Mouse (Mus musculus): ENCODE measurements around the gene Spag16. TPM values are rescaled to one million over a fixed set of nuclear protein-coding genes. Genes with fewer than 3 reads are reported as not detected.

The Spag16 gene
- total and polyA plus RNA-seq, 2 experiments from 2014 or later: 1.3 to 2.8 TPM

DNA sequence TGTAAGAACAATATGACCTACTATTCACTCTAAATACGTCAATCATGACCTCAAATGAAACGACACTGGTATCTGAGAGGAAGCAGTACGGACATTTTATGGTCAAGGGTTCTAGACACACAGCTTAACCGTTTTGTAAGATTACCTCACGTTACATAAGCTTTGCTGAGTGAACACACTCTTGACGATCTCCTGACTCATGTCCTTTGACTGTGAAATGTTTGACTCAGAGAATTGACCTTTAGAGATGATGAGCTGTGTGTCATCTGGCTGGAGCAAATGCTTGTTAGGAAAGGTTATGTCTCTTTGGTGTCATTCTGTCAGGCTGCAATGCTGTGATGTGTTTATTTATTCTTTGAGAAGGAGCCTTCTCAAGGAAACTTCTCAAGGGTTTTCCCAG, 252.0 kb downstream of the Spag16 start:
- Histone ChIP-seq H3K36me3 (ENCODE audit: insufficient read depth, low read length) (no peaks in the 10 kb centered on the region), H3K4me1 (ENCODE audit: insufficient read depth, low read length) (no peaks in the 10 kb centered on the region), H3K4me3 (ENCODE audit: low read length) (no peak overlapping the region), H3K4me2 (ENCODE audit: low read depth, low read length) (no peak overlapping the region), H3K9me3 (ENCODE audit: low read length) (no peaks in the 10 kb centered on the region), H3K27me3 (ENCODE audit: insufficient read depth, low read length) (no peaks in the 10 kb centered on the region), H3K27ac (no peak overlapping the region), H3K9ac (replicated peaks; ENCODE audit: low read length) (no peak overlapping the region)
- WGBS: 77% methylated on average over 6 of the region's 6 CpGs
- no peak for TF ChIP-seq CTCF (IDR thresholded peaks at IDR 0.05; ENCODE audit: low read depth)
- ATAC-seq (no peak), DNase-seq (ENCODE audit: low spot score) (no peak)

DNA sequence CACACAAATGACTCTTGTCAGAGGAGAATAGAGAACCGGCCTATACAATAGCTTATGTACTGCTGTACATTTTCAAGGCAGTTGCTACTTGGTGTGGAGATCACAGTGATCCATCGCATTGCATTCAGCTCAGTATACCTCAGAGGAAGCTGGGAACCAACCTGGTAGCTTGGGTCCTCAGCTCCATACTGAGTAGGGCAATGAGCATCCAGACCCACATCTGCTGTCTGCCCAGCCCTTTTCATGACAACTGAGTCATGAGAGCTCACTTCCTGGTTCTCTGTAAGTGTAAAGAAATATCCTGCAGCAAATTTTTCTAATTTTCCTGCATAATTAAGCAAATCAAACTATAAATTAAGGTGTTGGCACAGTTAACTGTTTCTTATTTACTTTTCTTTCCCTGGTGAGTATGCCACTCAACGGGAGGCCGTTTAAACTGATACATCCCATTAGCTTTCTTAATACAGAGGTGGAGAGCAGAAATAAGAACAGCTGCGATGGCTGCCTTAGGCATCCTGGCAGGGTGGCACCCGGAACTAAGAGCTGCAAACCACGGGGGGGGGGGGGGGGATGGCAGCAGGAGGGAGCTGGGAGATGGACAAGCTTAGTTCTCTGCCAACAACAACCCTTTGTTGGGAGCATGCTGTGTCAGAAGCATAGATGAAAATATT, 255.6 kb downstream of the Spag16 start:
- Histone ChIP-seq H3K4me1 (ENCODE audit: insufficient read depth, low read length) (no peaks in the 10 kb centered on the region), H3K9me3 (ENCODE audit: low read length) (no peaks in the 10 kb centered on the region), H3K27ac (no peak overlapping the region), H3K9ac (replicated peaks; ENCODE audit: low read length) (no peak overlapping the region), H3K4me3 (ENCODE audit: low read length) (no peak overlapping the region), H3K4me2 (ENCODE audit: low read depth, low read length) (no peak overlapping the region), H3K36me3 (ENCODE audit: insufficient read depth, low read length) (no peaks in the 10 kb centered on the region), H3K27me3 (ENCODE audit: insufficient read depth, low read length) (no peaks in the 10 kb centered on the region)
- no peak for ATAC-seq
- peak; percentile 14 for DNase-seq (ENCODE audit: low spot score)
- 38% methylated on average over 7 of the region's 7 CpGs for WGBS
- TF ChIP-seq CTCF (IDR thresholded peaks at IDR 0.05; ENCODE audit: low read depth): no peak

DNA sequence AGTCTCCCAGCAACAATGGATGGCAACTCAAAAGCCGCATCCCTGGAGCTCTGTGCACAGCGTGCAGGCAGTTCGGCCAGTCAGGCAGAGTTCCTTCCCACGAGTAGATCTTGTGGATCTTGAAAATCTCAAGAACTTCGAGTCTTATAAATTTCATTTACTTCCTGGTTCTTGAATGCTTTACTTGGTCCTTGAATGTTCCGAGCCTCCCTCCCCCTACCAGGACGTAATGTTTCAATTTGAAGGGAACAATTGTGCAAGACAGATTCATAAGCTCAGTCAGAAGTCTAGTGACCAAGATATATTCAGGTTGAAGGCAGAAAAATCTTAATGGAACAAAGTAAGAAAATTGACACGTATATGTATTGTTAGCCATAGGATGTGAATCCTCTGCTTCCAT, 277.9 kb downstream of the Spag16 start:
- Histone ChIP-seq H3K9me3 (ENCODE audit: low read length) (no peaks in the 10 kb centered on the region), H3K27ac (no peak overlapping the region), H3K27me3 (ENCODE audit: insufficient read depth, low read length) (no peaks in the 10 kb centered on the region), H3K9ac (replicated peaks; ENCODE audit: low read length) (no peak overlapping the region), H3K4me1 (ENCODE audit: insufficient read depth, low read length) (no peaks in the 10 kb centered on the region), H3K36me3 (ENCODE audit: insufficient read depth, low read length) (no peaks in the 10 kb centered on the region), H3K4me3 (ENCODE audit: low read length) (no peak overlapping the region), H3K4me2 (ENCODE audit: low read depth, low read length) (no peak overlapping the region)
- TF ChIP-seq CTCF (IDR thresholded peaks at IDR 0.05; ENCODE audit: low read depth): no peak
- WGBS: 89% methylated on average over 8 of the region's 8 CpGs
- no peak for ATAC-seq
- no peak for DNase-seq (ENCODE audit: low spot score)

DNA sequence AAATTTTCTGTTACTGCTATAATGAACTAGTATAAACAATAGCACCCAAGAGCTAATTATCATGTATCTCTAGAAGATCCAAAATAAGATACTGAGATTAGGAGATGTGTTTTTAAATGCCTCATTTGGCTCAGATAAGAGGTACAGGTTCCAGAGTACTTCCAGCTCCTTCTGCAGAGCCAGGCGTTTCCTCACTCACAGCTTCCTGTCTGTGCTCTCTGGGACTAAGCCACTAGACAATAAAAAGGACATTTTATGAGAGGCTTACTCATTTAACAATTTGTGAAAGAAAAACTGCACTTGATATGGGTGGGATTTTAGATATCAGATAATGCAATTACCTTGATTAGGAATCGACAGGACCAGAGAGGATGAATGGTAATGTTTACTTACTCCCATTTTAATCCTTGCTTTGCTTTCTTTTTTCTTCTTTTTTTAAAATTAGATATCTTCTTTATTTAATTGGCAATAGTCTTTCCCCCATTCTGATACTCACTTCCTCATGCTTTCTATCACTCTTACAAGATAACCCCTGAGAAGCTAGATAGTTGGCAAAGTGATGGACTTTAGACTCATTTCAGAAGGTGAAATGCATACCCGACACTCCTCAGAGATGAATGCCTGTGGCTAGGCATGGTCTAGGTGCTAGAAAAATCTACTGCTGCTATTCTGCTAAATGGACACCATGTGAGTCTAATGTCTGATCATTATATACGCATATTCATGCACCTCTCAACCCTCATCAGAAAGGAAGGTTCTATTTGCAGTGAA, 289.6 kb downstream of the Spag16 start:
- Histone ChIP-seq H3K9ac (replicated peaks; ENCODE audit: low read length) (no peak overlapping the region), H3K36me3 (ENCODE audit: insufficient read depth, low read length) (no peaks in the 10 kb centered on the region), H3K4me2 (ENCODE audit: low read depth, low read length) (no peak overlapping the region), H3K9me3 (ENCODE audit: low read length) (no peaks in the 10 kb centered on the region), H3K4me1 (ENCODE audit: insufficient read depth, low read length) (no peaks in the 10 kb centered on the region), H3K4me3 (ENCODE audit: low read length) (no peak overlapping the region), H3K27me3 (ENCODE audit: insufficient read depth, low read length) (no peaks in the 10 kb centered on the region), H3K27ac (no peak overlapping the region)
- 87% methylated on average over 4 of the region's 4 CpGs for WGBS
- ATAC-seq (no peak), DNase-seq (ENCODE audit: low spot score) (no peak)
- TF ChIP-seq CTCF (IDR thresholded peaks at IDR 0.05; ENCODE audit: low read depth): no peak

DNA sequence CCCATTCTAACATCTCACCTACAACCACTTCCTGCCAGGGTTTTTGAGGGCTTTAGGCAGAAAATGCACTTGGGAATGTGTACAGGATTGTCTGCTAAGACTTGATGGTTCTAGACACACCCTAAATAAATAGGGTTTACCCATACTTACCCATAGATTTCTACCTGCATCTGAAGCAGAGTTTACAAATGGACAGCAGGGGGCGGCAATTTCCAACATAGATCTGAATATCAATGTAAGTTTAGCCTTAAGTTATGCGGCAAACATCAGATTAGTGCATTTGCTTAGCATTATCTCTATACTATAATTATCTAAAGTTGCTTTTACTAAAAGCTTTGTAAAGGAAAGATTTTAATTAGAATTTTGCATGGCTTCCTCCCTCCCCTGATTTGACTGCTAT, 301.3 kb downstream of the Spag16 start:
- no peak overlapping the region for H3K4me3 ChIP-seq (ENCODE audit: low read length)
- H3K9ac ChIP-seq (replicated peaks; ENCODE audit: low read length): no peak overlapping the region
- no peaks in the 10 kb centered on the region for H3K36me3 ChIP-seq (ENCODE audit: insufficient read depth, low read length)
- 61% methylated on average over 2 of the region's 2 CpGs for WGBS
- no peaks in the 10 kb centered on the region for H3K9me3 ChIP-seq (ENCODE audit: low read length)
- DNase-seq (ENCODE audit: low spot score): peak; percentile 28
- no peak overlapping the region for H3K27ac ChIP-seq
- H3K27me3 ChIP-seq (ENCODE audit: insufficient read depth, low read length): no peaks in the 10 kb centered on the region
- no peaks in the 10 kb centered on the region for H3K4me1 ChIP-seq (ENCODE audit: insufficient read depth, low read length)
- peak; percentile 60 for TF ChIP-seq CTCF (IDR thresholded peaks at IDR 0.05; ENCODE audit: low read depth)
- no peak for ATAC-seq
- H3K4me2 ChIP-seq (ENCODE audit: low read depth, low read length): no peak overlapping the region

DNA sequence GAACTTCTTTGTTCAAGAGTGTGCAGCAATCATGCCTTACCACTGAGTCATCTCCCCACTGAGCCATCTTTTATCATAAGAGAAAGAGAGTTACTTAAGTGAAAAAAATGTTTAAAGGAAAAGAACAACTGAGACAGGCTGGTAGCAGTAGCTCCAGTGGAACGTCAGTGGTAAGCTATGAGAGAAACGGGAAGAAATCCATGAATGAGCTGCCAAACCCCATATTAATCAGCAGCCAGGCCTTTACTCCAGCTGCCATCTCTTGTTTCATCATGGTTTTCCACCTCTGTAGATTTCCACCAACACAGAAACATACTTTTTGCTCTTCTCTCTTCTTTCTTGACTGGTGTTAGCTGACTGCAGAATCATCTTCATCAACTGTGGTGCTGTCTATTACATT, 308.8 kb downstream of the Spag16 start:
- DNase-seq (ENCODE audit: low spot score) (no peak), ATAC-seq (no peak)
- WGBS: 55% methylated on average over 2 of the region's 2 CpGs
- H3K27me3 ChIP-seq (ENCODE audit: insufficient read depth, low read length): no peaks in the 10 kb centered on the region
- no peaks in the 10 kb centered on the region for H3K36me3 ChIP-seq (ENCODE audit: insufficient read depth, low read length)
- H3K4me3 ChIP-seq (ENCODE audit: low read length): no peak overlapping the region
- H3K4me2 ChIP-seq (ENCODE audit: low read depth, low read length): no peak overlapping the region
- no peak overlapping the region for H3K9ac ChIP-seq (replicated peaks; ENCODE audit: low read length)
- no peaks in the 10 kb centered on the region for H3K9me3 ChIP-seq (ENCODE audit: low read length)
- no peaks in the 10 kb centered on the region for H3K4me1 ChIP-seq (ENCODE audit: insufficient read depth, low read length)
- no peak for TF ChIP-seq CTCF (IDR thresholded peaks at IDR 0.05; ENCODE audit: low read depth)
- no peak overlapping the region for H3K27ac ChIP-seq
